Mouse (Mus musculus): ENCODE measurements around the gene Aebp1.
A peak's percentile ranks its signal among the peaks of the same experiment; 100 is the strongest.

The Aebp1 gene

GRCm38 (mm10) chr11:5861678-5862393, at the start of gene Aebp1:
Gene Aebp1, plus strand, starts transcription at chr11:5861947.
- DNase-seq = no peak

GRCm38 (mm10) chr11:5813381-5813780, 48.4 kb upstream of the Aebp1 start:
- no peak for DNase-seq

- no peak for DNase-seq
Measured at GRCm38 (mm10) chr11:5819223-5819622, 42.5 kb upstream of the Aebp1 start.

- DNase-seq = no peak
Measured at GRCm38 (mm10) chr11:5825432-5825831, 36.3 kb upstream of the Aebp1 start.

- DNase-seq = no peak
Measured at GRCm38 (mm10) chr11:5827931-5828330, 33.8 kb upstream of the Aebp1 start.

GRCm38 (mm10) chr11:5828509-5829191, 33.1 kb upstream of the Aebp1 start:
- DNase-seq = no peak

- no peak for DNase-seq
Measured at GRCm38 (mm10) chr11:5829327-5829726, 32.4 kb upstream of the Aebp1 start.

- DNase-seq = no peak
Measured at GRCm38 (mm10) chr11:5834506-5834905, 27.2 kb upstream of the Aebp1 start.

GRCm38 (mm10) chr11:5835057-5835456, 26.7 kb upstream of the Aebp1 start:
- no peak for DNase-seq

- peak; percentile 36 for DNase-seq
Measured at GRCm38 (mm10) chr11:5836126-5836525, 25.6 kb upstream of the Aebp1 start.

- DNase-seq = peak; percentile 93
Measured at GRCm38 (mm10) chr11:5837251-5838246, 24.2 kb upstream of the Aebp1 start, which contains the start of gene Polm. Gene Polm, minus strand, starts transcription at chr11:5838016.

GRCm38 (mm10) chr11:5840346-5840745, 21.4 kb upstream of the Aebp1 start:
- DNase-seq = no peak

GRCm38 (mm10) chr11:5841751-5842150, 20.0 kb upstream of the Aebp1 start:
- DNase-seq = no peak

- no peak for DNase-seq
Measured at GRCm38 (mm10) chr11:5843131-5843530, 18.6 kb upstream of the Aebp1 start.

- no peak for DNase-seq
Measured at GRCm38 (mm10) chr11:5846639-5847345, 15.0 kb upstream of the Aebp1 start.

- no peak for DNase-seq
Measured at GRCm38 (mm10) chr11:5848741-5849140, 13.0 kb upstream of the Aebp1 start.

- DNase-seq = no peak
Measured at GRCm38 (mm10) chr11:5849316-5849715, 12.4 kb upstream of the Aebp1 start.

- DNase-seq = no peak
Measured at GRCm38 (mm10) chr11:5850452-5850851, 11.3 kb upstream of the Aebp1 start.

GRCm38 (mm10) chr11:5851021-5851736, 10.6 kb upstream of the Aebp1 start:
- no peak for DNase-seq

- DNase-seq = no peak
Measured at GRCm38 (mm10) chr11:5852314-5852713, 9.4 kb upstream of the Aebp1 start.

GRCm38 (mm10) chr11:5855481-5855880, 6.3 kb upstream of the Aebp1 start:
- DNase-seq = no peak

GRCm38 (mm10) chr11:5855902-5856301, 5.8 kb upstream of the Aebp1 start:
- DNase-seq = no peak

Measured in cerebellum, adult 11 months (tissue).